8 mouse cellular contexts compared by ENCODE assay signal in the genomic region with DNA sequence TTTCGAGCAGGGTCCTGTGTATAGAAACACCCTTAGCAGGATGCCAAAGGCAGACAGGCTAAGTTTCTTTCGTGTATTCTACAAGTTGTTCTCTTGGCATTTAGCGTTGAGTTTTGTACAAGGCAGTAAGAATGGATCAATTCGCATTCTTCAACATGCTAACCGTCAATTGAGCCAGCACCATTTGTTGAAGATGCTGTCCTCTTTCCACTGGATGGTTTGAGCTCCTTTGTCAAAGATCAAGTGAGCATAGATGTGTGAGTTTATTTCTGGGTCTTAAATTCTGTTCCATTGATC.
DNase-seq lines count a peak whose midpoint lies in the region; ATAC-seq and TF ChIP-seq lines count a peak whose summit lies in the region.
"Not testable (repeated sequence)": the region's sequence is repeated elsewhere in the genome, so short reads cannot be mapped to it uniquely, and the experiment has no call there.

No protein-coding gene starts in this region.

- H3K4me3 ChIP-seq in bone marrow macrophage, adult 2 months (ENCODE audit: insufficient read depth, low read length) = peak overlapping the region; percentile 94
- peak overlapping the region; percentile 61 for H3K4me3 ChIP-seq in embryonic facial prominence, embryonic 15.5 days (replicated peaks)
- H3K4me3 ChIP-seq in heart, embryonic 13.5 days = peak overlapping the region; percentile 68
- H3K4me3 ChIP-seq in intestine, postnatal 0 days (ENCODE audit: low read depth, low read length) = peak overlapping the region; percentile 53
- H3K4me3 ChIP-seq in liver, embryonic 13.5 days (replicated peaks) = peak overlapping the region; percentile 68
- peak overlapping the region; percentile 51 for H3K4me3 ChIP-seq in midbrain, embryonic 14.5 days (replicated peaks; ENCODE audit: low read depth, low read length)
- H3K4me3 ChIP-seq in stomach, embryonic 14.5 days (ENCODE audit: low read depth, low read length) = peak overlapping the region; percentile 47

- DNase-seq in CD4-positive helper T cell, adult 2 months (ENCODE audit: low read depth, low spot score) = peak; percentile 12
- not testable (repeated sequence) for DNase-seq in liver, embryonic 13.5 days
- peak; percentile 33 for DNase-seq in midbrain, embryonic 14.5 days

- ATAC-seq in embryonic facial prominence, embryonic 15.5 days (ENCODE audit: insufficient number of reproducible peaks, low FRiP score, low TSS enrichment, low read depth); heart, embryonic 13.5 days (ENCODE audit: extremely low read depth, insufficient number of reproducible peaks, low FRiP score, low TSS enrichment); intestine, postnatal 0 days; liver, embryonic 13.5 days (ENCODE audit: low read depth); midbrain, embryonic 14.5 days (ENCODE audit: low FRiP score, low TSS enrichment); stomach, embryonic 14.5 days (ENCODE audit: insufficient number of reproducible peaks, insufficient read depth, low FRiP score, low read depth): not testable (repeated sequence)

- WGBS in embryonic facial prominence, embryonic 15.5 days = under 1% methylated on average over 5 of the region's 5 CpGs
- WGBS in heart, embryonic 13.5 days = 0% methylated on average over 5 of the region's 5 CpGs
- WGBS in intestine, postnatal 0 days = under 1% methylated on average over 5 of the region's 5 CpGs
- WGBS in liver, embryonic 13.5 days (ENCODE audit: insufficient replicate concordance) = 0% methylated on average over 5 of the region's 5 CpGs
- under 1% methylated on average over 5 of the region's 5 CpGs for WGBS in midbrain, embryonic 14.5 days
- WGBS in stomach, embryonic 14.5 days = 0% methylated on average over 5 of the region's 5 CpGs

- not testable (repeated sequence) for H3K27me3 ChIP-seq in embryonic facial prominence, embryonic 15.5 days; heart, embryonic 13.5 days (replicated peaks); intestine, postnatal 0 days (replicated peaks; ENCODE audit: control insufficient read depth, insufficient read depth, low read length); liver, embryonic 13.5 days; midbrain, embryonic 14.5 days (ENCODE audit: control insufficient read depth, insufficient read depth, low read length); stomach, embryonic 14.5 days (ENCODE audit: control insufficient read depth, insufficient read depth, low read length)

- peak overlapping the region; percentile 31; the same call in 1 of the 2 replicates for H3K9ac ChIP-seq in embryonic facial prominence, embryonic 15.5 days
- peak overlapping the region; percentile 84 for H3K9ac ChIP-seq in heart, embryonic 13.5 days
- peak overlapping the region; percentile 37; the same call in 1 of the 2 replicates for H3K9ac ChIP-seq in intestine, postnatal 0 days (ENCODE audit: low read depth, low read length)
- peak overlapping the region; percentile 73 for H3K9ac ChIP-seq in liver, embryonic 13.5 days
- peak overlapping the region; percentile 52 for H3K9ac ChIP-seq in midbrain, embryonic 14.5 days (replicated peaks; ENCODE audit: low read length)
- H3K9ac ChIP-seq in stomach, embryonic 14.5 days (replicated peaks; ENCODE audit: low read depth, low read length) = peak overlapping the region; percentile 42

- not testable (repeated sequence) for TF ChIP-seq POLR2A in bone marrow macrophage, adult 2 months (IDR thresholded peaks at IDR 0.05; ENCODE audit: borderline replicate concordance, low read depth, low read length)

- not testable (repeated sequence) for H3K9me3 ChIP-seq in embryonic facial prominence, embryonic 15.5 days (replicated peaks); heart, embryonic 13.5 days; intestine, postnatal 0 days (ENCODE audit: control insufficient read depth); liver, embryonic 13.5 days (replicated peaks); midbrain, embryonic 14.5 days (ENCODE audit: control insufficient read depth, low read length); stomach, embryonic 14.5 days (ENCODE audit: control insufficient read depth, low read depth, low read length)

- H3K4me2 ChIP-seq in embryonic facial prominence, embryonic 15.5 days (replicated peaks) = peak overlapping the region; percentile 46
- peak overlapping the region; percentile 77 for H3K4me2 ChIP-seq in heart, embryonic 13.5 days
- peak overlapping the region; percentile 63 for H3K4me2 ChIP-seq in intestine, postnatal 0 days (replicated peaks; ENCODE audit: low read depth)
- peak overlapping the region; percentile 68 for H3K4me2 ChIP-seq in liver, embryonic 13.5 days
- peak overlapping the region; percentile 55 for H3K4me2 ChIP-seq in midbrain, embryonic 14.5 days (ENCODE audit: low read length)
- H3K4me2 ChIP-seq in stomach, embryonic 14.5 days (replicated peaks; ENCODE audit: low read depth, low read length) = peak overlapping the region; percentile 51

- not testable (repeated sequence) for H3K36me3 ChIP-seq in embryonic facial prominence, embryonic 15.5 days; heart, embryonic 13.5 days; intestine, postnatal 0 days (ENCODE audit: control insufficient read depth, insufficient read depth); liver, embryonic 13.5 days; midbrain, embryonic 14.5 days (ENCODE audit: control insufficient read depth, insufficient read depth, low read length); stomach, embryonic 14.5 days (ENCODE audit: control insufficient read depth, insufficient read depth, low read length)

- H3K27ac ChIP-seq in bone marrow macrophage, adult 2 months (ENCODE audit: insufficient read depth, low read depth, low read length) = peak overlapping the region; percentile 51; the same call in 1 of the 2 replicates
- H3K27ac ChIP-seq in embryonic facial prominence, embryonic 15.5 days (replicated peaks) = peak overlapping the region; percentile 44; the same call in 1 of the 2 replicates
- H3K27ac ChIP-seq in heart, embryonic 13.5 days (replicated peaks) = peak overlapping the region; percentile 67; the same call in 1 of the 2 replicates
- not testable (repeated sequence) for H3K27ac ChIP-seq in intestine, postnatal 0 days (ENCODE audit: low read depth, low read length); midbrain, embryonic 14.5 days (replicated peaks; ENCODE audit: low read depth, low read length); stomach, embryonic 14.5 days (ENCODE audit: low read length)
- H3K27ac ChIP-seq in liver, embryonic 13.5 days = peak overlapping the region; percentile 50

- not testable (repeated sequence) for TF ChIP-seq CTCF in bone marrow macrophage, adult 2 months (IDR thresholded peaks at IDR 0.05; ENCODE audit: low read depth, low read length); intestine, postnatal 0 days (IDR thresholded peaks at IDR 0.05; ENCODE audit: low read depth)

- H3K4me1 ChIP-seq in bone marrow macrophage, adult 2 months (ENCODE audit: control insufficient read depth, insufficient read depth, low read length); embryonic facial prominence, embryonic 15.5 days; heart, embryonic 13.5 days; intestine, postnatal 0 days (replicated peaks; ENCODE audit: control insufficient read depth, insufficient read depth, low read length); liver, embryonic 13.5 days (replicated peaks); midbrain, embryonic 14.5 days (ENCODE audit: control insufficient read depth, insufficient read depth, low read length); stomach, embryonic 14.5 days (ENCODE audit: control insufficient read depth, insufficient read depth, low read length): not testable (repeated sequence)

Comparison
In these comparisons a context has a peak if more than half of its experiments do, and no peak if none do; other contexts are left out.
1. H3K9ac ChIP-seq: peak in every context shown above with its lines; median percentile 84 in heart, embryonic 13.5 days; 73 in liver, embryonic 13.5 days; 52 in midbrain, embryonic 14.5 days; 42 in stomach, embryonic 14.5 days; 37 in intestine, postnatal 0 days; 31 in embryonic facial prominence, embryonic 15.5 days.